Mouse (Mus musculus): Measurements from ENCODE around the gene Stpg1. TPM values are rescaled to one million over a fixed set of nuclear protein-coding genes. Genes with fewer than 3 reads are reported as not detected.

Stpg1 gene
- polyA plus RNA-seq, 1 experiment from 2014 or later, result 0.47 TPM

DNA sequence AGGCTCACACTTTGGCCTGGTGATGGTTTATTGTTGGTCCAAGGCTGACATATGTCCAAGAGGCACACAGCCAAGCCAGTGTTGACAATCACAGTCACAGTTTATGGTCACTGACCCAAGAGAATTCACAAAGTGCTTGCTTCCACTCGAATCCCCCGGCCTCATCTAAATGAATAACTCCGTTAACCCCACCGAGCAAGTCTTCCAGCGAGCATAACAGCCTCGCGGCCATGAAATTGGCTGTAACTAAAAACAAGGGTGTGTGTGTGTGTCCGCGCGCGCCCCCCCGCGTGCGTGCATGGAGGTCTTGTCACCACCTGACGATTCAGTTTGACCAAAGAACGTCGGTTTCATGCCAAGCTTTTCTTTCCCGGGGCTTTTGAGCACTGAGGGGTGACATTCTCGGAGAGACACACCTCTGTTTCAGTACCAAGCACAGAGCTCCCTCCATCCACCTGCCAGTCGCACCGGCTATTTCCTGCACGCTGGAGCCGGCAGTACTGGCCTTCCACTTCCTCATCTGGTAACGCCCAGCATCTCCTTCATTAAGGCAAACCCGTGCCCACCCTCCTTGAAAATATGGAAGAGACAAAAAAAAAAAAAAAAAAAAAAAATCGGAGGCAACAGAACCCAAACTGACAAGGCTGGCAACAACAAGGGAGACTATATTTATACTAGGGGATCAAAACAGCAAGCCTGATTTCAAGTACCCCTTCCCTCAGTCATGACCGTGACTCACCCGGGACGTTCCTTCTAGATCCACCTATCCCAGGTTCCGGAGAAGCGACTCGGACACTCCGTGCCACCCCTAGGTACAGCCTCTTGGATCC, 684 bp upstream of the Stpg1 start:
- Histone ChIP-seq H3K36me3 (peaks cover 19% of the 10 kb centered on the region), H3K9me3 (replicated peaks) (no peaks in the 10 kb centered on the region), H3K9ac (peak overlapping the region; percentile 65), H3K4me3 (peak overlapping the region; percentile 74), H3K27ac (ENCODE audit: poor library complexity, severe bottlenecking) (no peak overlapping the region), H3K4me2 (peak overlapping the region; percentile 90), H3K27me3 (replicated peaks) (peaks cover 4% of the 10 kb centered on the region; the same call in 1 of the 2 replicates), H3K4me1 (replicated peaks) (peaks cover 16% of the 10 kb centered on the region)
- WGBS, result 3% methylated on average over 33 of the region's 33 CpGs
- ATAC-seq (ENCODE audit: insufficient number of reproducible peaks, low FRiP score), result no peak

DNA sequence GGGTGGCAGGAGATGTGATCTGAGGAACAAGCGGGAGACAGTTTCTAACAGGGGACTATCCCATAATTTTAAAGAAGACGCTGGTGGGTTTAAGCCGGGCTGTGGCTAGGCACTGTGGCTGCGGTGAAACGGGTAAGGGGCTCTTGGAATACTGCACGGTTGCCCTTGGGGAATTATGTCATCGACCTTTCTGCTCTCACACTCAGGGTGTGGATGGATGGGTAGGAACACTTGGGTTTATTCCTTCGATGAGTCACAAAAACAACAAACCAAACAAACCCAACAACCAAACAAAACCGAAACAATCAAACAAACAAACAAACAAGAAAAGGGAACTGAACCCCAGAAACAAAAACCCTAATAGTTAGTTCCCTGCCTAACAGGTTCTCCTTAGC, 804 bp downstream of the Stpg1 start:
- H3K36me3 ChIP-seq, result peaks cover 6% of the 10 kb centered on the region
- ATAC-seq (ENCODE audit: insufficient number of reproducible peaks, low FRiP score), result no peak
- H3K9me3 ChIP-seq (replicated peaks), result no peaks in the 10 kb centered on the region
- peak overlapping the region; percentile 90 for H3K4me2 ChIP-seq
- peaks cover 16% of the 10 kb centered on the region for H3K4me1 ChIP-seq (replicated peaks)
- H3K9ac ChIP-seq, result no peak overlapping the region
- H3K27ac ChIP-seq (ENCODE audit: poor library complexity, severe bottlenecking), result no peak overlapping the region
- 15% methylated on average over 9 of the region's 9 CpGs for WGBS
- H3K27me3 ChIP-seq (replicated peaks), result peaks cover 4% of the 10 kb centered on the region; the same call in 1 of the 2 replicates
- H3K4me3 ChIP-seq, result peak overlapping the region; percentile 74

DNA sequence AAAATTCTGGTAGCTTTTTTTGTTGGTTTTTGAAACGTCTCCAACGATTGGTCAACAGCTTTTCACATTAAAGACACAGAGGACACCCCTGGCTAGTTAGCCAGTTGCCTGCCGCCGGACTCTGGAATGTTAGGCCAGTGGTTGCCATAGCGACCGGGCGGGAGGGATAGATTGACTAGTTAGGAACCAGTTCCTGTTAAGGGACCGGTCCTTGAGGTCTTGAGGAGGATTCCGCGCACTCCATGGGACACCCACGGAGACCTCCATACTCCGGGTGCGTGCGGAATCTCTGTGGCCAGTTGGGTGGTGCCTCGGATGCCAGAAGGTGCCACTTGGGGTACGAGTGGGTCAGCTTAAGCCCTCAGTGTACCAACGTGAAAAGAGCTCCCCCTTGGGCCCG, 1.2 kb downstream of the Stpg1 start:
- Histone ChIP-seq H3K27me3 (replicated peaks) (peaks cover 4% of the 10 kb centered on the region; the same call in 1 of the 2 replicates), H3K4me2 (peak overlapping the region; percentile 90), H3K27ac (ENCODE audit: poor library complexity, severe bottlenecking) (no peak overlapping the region), H3K4me1 (replicated peaks) (peaks cover 15% of the 10 kb centered on the region), H3K36me3 (0 out of 2 replicates have a peak, but pooled peaks cover 1% of the 10 kb centered on the region), H3K9ac (no peak overlapping the region), H3K9me3 (replicated peaks) (peaks cover 4% of the 10 kb centered on the region; the same call in 1 of the 2 replicates), H3K4me3 (no peak overlapping the region)
- WGBS, result 26% methylated on average over 18 of the region's 18 CpGs
- ATAC-seq (ENCODE audit: insufficient number of reproducible peaks, low FRiP score), result no peak

DNA sequence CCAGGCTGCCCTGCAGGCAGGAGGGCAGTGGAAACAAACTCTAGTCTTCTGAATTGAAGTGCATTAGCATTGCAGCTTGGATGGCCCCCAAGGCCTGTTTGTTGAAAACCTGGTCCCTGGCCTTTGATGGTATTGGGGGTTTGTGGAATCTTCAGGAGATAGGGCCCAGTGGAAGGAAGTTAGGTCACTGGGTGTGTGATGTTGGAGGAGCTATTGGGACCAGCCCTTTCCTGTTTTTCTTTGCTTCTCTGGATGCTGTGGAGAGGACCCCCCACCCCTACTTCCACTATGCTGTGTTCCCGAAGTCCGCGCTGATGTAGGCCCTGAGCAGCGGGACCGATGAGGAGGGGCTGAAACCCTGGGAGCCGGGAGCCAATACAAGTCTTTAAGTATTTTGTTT, 3.5 kb downstream of the Stpg1 start:
- H3K27me3 ChIP-seq (replicated peaks), result no peaks in the 10 kb centered on the region
- 72% methylated on average over 6 of the region's 6 CpGs for WGBS
- peaks cover 15% of the 10 kb centered on the region for H3K4me1 ChIP-seq (replicated peaks)

DNA sequence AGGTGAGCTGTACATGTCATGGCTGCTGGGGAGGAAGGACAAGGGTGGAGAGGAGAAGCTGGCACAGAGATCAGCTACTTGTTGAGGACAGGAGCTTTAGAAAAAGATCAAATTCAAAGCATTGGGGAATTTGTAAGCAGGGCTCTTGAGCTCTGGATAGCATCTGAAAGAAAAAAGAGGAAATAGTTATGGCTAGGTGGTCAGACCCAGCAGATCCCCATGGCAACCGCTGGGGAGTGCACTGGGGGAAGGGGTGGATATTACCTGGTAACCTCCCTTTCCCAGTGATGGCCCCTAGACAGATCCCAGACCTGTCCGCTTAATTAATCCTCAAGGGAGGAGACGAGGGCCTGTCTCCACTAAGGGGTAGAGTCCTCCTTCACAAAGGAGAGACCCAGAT, 5.2 kb downstream of the Stpg1 start:
- Histone ChIP-seq H3K9me3 (replicated peaks) (peaks cover 5% of the 10 kb centered on the region; the same call in 1 of the 2 replicates), H3K27ac (ENCODE audit: poor library complexity, severe bottlenecking) (no peak overlapping the region), H3K36me3 (no peaks in the 10 kb centered on the region), H3K9ac (no peak overlapping the region), H3K27me3 (replicated peaks) (no peaks in the 10 kb centered on the region), H3K4me1 (replicated peaks) (peaks cover 11% of the 10 kb centered on the region), H3K4me3 (no peak overlapping the region), H3K4me2 (no peak overlapping the region)
- 79% methylated on average over 3 of the region's 3 CpGs for WGBS
- no peak for ATAC-seq (ENCODE audit: insufficient number of reproducible peaks, low FRiP score)

More for the DNA sequence above, 3.5 kb downstream of the Stpg1 start:
- ATAC-seq (ENCODE audit: insufficient number of reproducible peaks, low FRiP score), result no peak
- Histone ChIP-seq H3K4me2 (no peak overlapping the region), H3K9ac (no peak overlapping the region), H3K27ac (ENCODE audit: poor library complexity, severe bottlenecking) (no peak overlapping the region), H3K9me3 (replicated peaks) (peaks cover 5% of the 10 kb centered on the region; the same call in 1 of the 2 replicates), H3K36me3 (no peaks in the 10 kb centered on the region), H3K4me3 (no peak overlapping the region)

DNA sequence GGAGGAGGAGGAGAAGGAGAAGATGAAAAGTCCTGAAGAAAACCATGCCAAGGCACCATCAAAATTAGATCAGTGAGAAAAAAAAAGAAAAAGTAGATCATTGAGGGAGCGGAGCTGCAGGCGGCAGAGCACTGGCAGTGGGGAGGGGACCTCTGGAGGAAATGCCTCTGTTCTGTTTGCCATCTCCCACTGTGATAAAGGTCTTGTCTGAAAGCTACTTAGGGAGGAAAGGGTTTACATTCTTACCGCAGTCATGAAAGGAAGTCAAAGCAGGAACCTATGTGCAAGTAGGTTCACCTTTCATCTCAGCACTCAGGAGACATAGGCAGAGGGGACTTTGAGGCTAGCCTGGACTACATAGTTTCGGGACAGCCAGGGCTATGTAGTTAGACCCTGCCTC, 7.0 kb downstream of the Stpg1 start:
- no peak for ATAC-seq (ENCODE audit: insufficient number of reproducible peaks, low FRiP score)
- Histone ChIP-seq H3K4me2 (no peak overlapping the region), H3K4me1 (replicated peaks) (peaks cover 6% of the 10 kb centered on the region; the same call in 1 of the 2 replicates), H3K9me3 (replicated peaks) (peaks cover 5% of the 10 kb centered on the region; the same call in 1 of the 2 replicates), H3K4me3 (no peak overlapping the region), H3K27me3 (replicated peaks) (no peaks in the 10 kb centered on the region), H3K27ac (ENCODE audit: poor library complexity, severe bottlenecking) (no peak overlapping the region), H3K9ac (no peak overlapping the region), H3K36me3 (no peaks in the 10 kb centered on the region)
- 40% methylated on average over 4 of the region's 4 CpGs for WGBS

DNA sequence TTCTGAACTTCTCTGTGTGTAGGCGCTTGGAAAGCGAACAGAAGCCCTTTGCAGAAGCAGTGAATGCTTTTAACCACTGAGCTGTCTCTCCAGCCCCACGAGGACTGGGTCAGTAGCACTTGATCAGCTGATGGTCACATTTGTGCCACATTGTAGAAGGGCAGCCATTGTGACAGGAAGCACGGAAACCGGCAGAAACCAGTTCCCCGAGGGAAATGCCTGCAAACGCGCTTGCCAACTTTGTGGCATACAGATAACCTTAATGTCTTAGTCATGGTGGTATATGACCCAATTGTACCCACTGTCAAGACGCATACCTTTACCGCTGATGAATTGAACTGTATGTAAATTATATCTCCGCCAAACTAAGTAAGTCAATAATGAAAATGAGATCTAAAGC, 11.2 kb downstream of the Stpg1 start:
- ATAC-seq (ENCODE audit: insufficient number of reproducible peaks, low FRiP score), result no peak
- Histone ChIP-seq H3K4me1 (replicated peaks) (peaks cover 14% of the 10 kb centered on the region), H3K9ac (no peak overlapping the region), H3K27me3 (replicated peaks) (peaks cover 15% of the 10 kb centered on the region; the same call in 1 of the 2 replicates), H3K9me3 (replicated peaks) (peaks cover 2% of the 10 kb centered on the region; the same call in 1 of the 2 replicates), H3K27ac (ENCODE audit: poor library complexity, severe bottlenecking) (no peak overlapping the region), H3K36me3 (no peaks in the 10 kb centered on the region), H3K4me2 (no peak overlapping the region), H3K4me3 (no peak overlapping the region)
- WGBS, result 71% methylated on average over 11 of the region's 11 CpGs

DNA sequence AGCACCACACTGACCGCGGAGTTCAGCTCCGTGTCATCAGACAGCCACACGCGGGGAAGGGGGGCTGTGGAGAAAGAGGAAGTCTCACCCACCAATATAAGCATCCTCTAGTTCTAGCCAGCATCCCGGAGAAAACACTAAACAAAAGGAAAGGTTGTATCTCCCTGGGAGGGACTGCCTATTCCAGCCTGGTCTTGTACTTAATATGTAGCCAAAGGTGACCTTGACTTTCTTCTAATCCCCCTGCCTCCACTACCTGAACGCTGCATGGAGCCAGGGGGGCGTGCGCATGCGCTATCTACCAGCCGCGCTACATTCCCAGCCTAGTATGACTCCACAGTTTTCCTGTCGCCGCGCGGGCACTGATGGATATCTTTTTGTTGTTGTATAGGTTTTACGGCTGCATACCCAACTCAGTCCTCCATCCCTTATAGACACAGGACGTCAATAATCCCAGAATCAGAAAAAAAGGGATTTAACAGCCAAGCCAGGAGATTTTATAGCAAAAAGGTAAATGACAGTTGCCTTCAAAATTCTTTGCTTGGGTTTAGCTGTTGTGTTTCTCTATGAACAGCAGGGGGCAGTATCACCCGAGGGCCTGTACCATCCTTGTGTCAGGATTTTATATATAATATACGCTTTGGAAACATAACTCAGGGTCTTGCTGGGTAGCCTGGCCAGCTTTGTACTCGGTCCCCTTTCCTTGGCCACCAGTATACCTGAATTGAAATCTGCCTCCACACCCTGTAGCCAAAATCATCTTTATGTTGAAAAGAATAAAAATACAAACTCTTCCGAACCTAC, 13.2 kb downstream of the Stpg1 start:
- peak overlapping the region; percentile 65 for H3K4me2 ChIP-seq
- peak; percentile 62; the same call in 1 of the 2 replicates for ATAC-seq (ENCODE audit: insufficient number of reproducible peaks, low FRiP score)
- H3K9ac ChIP-seq, result 0 out of 2 replicates have a peak overlapping the region, but pooled peaks have one; percentile 30
- peak overlapping the region; percentile 31 for H3K4me3 ChIP-seq
- no peaks in the 10 kb centered on the region for H3K9me3 ChIP-seq (replicated peaks)
- no peak overlapping the region for H3K27ac ChIP-seq (ENCODE audit: poor library complexity, severe bottlenecking)
- 14% methylated on average over 22 of the region's 22 CpGs for WGBS
- peaks cover 21% of the 10 kb centered on the region for H3K27me3 ChIP-seq (replicated peaks)
- peaks cover 14% of the 10 kb centered on the region for H3K4me1 ChIP-seq (replicated peaks)
- no peaks in the 10 kb centered on the region for H3K36me3 ChIP-seq

DNA sequence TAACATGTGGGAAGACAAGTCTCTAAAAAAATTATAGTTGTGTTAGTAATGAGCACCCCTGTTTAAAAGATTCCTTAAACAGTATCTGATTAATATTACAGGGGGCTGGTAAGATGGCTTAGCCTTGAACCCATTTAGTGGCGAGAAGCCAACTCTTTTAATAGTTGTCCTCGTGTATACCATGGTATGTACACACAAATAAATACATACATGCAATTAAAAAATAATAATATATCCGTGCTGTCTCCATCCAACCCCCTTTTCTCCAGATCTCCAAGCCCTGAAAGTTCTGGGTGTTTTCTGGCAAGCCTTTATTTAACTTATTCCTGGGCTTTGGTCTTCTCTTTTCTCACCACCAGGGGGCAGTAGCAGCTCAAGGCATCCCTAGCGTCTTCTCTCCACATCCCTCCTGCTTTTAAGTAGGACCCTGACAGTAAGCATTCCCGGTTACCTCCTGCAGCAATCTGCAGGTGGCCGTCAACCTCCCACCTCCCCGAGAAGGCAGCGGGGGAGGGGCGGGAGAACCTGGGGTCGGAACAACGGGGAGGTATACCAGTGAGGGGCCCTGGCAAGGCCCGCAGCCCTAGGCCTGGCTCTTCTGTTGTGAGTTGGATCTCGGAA, 13.9 kb downstream of the Stpg1 start:
- H3K4me3 ChIP-seq, result no peak overlapping the region
- peaks cover 9% of the 10 kb centered on the region; the same call in 1 of the 2 replicates for H3K4me1 ChIP-seq (replicated peaks)
- H3K4me2 ChIP-seq, result peak overlapping the region; percentile 55
- peaks cover 21% of the 10 kb centered on the region for H3K27me3 ChIP-seq (replicated peaks)
- 0 out of 2 replicates have a peak overlapping the region, but pooled peaks have one; percentile 47 for H3K9ac ChIP-seq
- no peak overlapping the region for H3K27ac ChIP-seq (ENCODE audit: poor library complexity, severe bottlenecking)
- 16% methylated on average over 13 of the region's 13 CpGs for WGBS
- 0 out of 2 replicates have a peak, but pooled peaks have one; percentile 43 for ATAC-seq (ENCODE audit: insufficient number of reproducible peaks, low FRiP score)
- H3K9me3 ChIP-seq (replicated peaks), result no peaks in the 10 kb centered on the region
- no peaks in the 10 kb centered on the region for H3K36me3 ChIP-seq

DNA sequence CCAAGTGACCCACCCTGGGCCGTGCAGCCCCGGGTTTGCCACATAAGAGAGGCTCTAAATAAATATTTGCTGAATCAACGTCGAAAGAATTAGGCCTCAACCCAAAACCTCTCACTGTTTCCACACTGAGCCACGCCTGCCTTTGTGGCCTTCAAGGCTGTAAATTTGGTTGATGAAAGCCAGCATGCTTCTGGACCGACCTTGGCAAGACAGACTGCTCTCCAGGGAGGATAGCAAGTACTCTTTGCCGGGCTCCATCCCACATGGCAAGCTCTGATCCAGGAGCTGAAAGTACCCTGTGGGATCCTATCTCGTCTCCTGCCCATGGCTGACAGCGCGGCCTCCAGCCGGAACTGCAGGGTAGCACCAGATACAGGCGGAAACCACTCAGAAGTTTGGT, 14.9 kb downstream of the Stpg1 start:
- 60% methylated on average over 12 of the region's 12 CpGs for WGBS
- H3K4me3 ChIP-seq, result no peak overlapping the region
- no peak for ATAC-seq (ENCODE audit: insufficient number of reproducible peaks, low FRiP score)
- peaks cover 21% of the 10 kb centered on the region for H3K27me3 ChIP-seq (replicated peaks)
- H3K9me3 ChIP-seq (replicated peaks), result no peaks in the 10 kb centered on the region
- no peaks in the 10 kb centered on the region for H3K36me3 ChIP-seq
- peaks cover 9% of the 10 kb centered on the region; the same call in 1 of the 2 replicates for H3K4me1 ChIP-seq (replicated peaks)
- no peak overlapping the region for H3K27ac ChIP-seq (ENCODE audit: poor library complexity, severe bottlenecking)
- no peak overlapping the region for H3K4me2 ChIP-seq
- no peak overlapping the region for H3K9ac ChIP-seq

Data from heart, embryonic 12.5 days (tissue).